Mouse (Mus musculus): Measurements from ENCODE around the gene Cdc25a. TPM values are rescaled to one million over a fixed set of nuclear protein-coding genes. Genes with fewer than 3 reads are reported as not detected.

The Cdc25a gene
- polyA plus RNA-seq, 1 experiment, result 4.0 TPM

DNA sequence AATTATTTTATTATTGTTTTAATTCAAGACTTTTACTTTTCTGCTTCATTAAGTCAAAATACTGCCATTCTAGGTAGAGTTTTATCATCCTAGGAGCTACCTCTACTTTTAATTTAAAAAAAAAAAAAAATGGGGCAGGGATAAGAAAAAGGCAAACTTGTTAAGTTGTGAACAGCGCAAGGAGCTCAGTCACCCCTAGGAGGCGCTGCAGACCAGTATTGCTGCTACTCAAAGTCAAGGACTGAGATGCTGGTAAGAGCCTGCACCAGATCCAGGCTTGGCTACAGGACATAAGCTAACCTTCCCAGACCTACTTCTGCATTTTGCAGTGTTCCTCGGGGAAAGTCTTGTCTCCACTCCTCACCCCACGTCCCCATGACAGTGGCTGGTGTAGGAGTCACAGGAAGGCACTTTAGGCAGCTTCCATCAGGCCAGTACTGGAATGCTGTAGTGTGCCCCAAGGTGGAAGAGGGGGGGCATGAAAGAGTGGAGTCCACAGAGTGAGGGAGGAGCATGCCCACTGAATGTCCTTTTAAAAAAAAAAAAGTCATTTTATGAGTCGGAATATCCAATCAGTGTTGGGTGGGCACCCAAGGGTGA, 17.4 kb downstream of the Cdc25a start:
- 67% methylated on average over 5 of the region's 5 CpGs for WGBS
- TF ChIP-seq CTCF (IDR thresholded peaks at IDR 0.05; ENCODE audit: extremely low read depth, insufficient read depth, insufficient read length, insufficient replicate concordance), result peak; percentile 75; the same call in 1 of the 2 replicates
- TF ChIP-seq POLR2A (IDR thresholded peaks at IDR 0.05; ENCODE audit: low read depth, low read length), result no peak
- peak; percentile 41 to 66 for DNase-seq (ENCODE audit: low read depth in 1 of 2, low spot score in 2 of 2)

DNA sequence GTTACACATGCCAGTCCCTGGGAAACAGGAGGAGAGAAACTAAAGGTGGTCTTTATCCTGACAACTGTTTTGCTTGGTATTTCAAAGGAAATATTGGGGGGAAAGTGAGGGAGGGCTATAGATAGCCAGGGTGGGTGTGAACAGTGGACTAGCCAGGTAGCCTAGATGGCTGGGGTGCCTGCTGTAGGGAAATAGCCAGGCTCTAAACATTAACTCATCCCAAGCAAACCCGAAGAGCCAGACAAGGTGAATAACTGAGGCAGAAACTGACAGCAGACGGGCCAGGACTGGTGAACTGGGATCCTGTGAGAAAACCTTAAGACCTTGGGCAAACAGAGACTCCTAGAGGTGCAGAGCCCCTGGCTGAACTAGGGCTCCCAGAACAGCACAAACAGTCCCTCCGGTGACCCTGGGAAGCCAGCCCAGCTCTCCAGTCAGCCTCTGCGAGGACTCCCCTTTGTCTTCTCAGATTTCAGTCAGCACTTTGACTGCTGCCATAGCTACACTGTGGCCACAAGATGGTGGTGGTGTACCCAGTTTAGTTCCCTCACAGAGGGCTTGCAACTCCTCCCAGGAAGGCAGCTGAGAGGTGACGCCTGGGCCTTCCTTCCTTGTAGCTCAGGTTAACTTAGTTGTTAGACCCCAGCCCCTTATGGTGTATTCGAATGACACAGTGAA, 19.2 kb downstream of the Cdc25a start:
- no peak overlapping the region for H3K27ac ChIP-seq (ENCODE audit: insufficient read depth, low read length)
- H3K36me3 ChIP-seq (ENCODE audit: control insufficient read depth, insufficient read depth, low read length), result peaks cover 22% of the 10 kb centered on the region
- H3K4me3 ChIP-seq (ENCODE audit: extremely low read depth, insufficient read depth, insufficient read length), result no peak overlapping the region
- peak in 1 of 2 experiments; percentile 47 for DNase-seq (ENCODE audit: low read depth in 1 of 2, low spot score in 2 of 2)
- peak; percentile 61; the same call in 1 of the 2 replicates for TF ChIP-seq CTCF (IDR thresholded peaks at IDR 0.05; ENCODE audit: extremely low read depth, insufficient read depth, insufficient read length, insufficient replicate concordance)
- TF ChIP-seq POLR2A (IDR thresholded peaks at IDR 0.05; ENCODE audit: low read depth, low read length), result no peak
- H3K27me3 ChIP-seq (ENCODE audit: control insufficient read depth, insufficient read depth, low read length), result no peaks in the 10 kb centered on the region
- no peaks in the 10 kb centered on the region for H3K4me1 ChIP-seq (ENCODE audit: control insufficient read depth, insufficient read depth, insufficient read length)
- 56% methylated on average over 6 of the region's 6 CpGs for WGBS

More for the DNA sequence above, 17.4 kb downstream of the Cdc25a start:
- Histone ChIP-seq H3K27me3 (ENCODE audit: control insufficient read depth, insufficient read depth, low read length) (no peaks in the 10 kb centered on the region), H3K4me1 (ENCODE audit: control insufficient read depth, insufficient read depth, insufficient read length) (no peaks in the 10 kb centered on the region), H3K27ac (ENCODE audit: insufficient read depth, low read length) (no peak overlapping the region), H3K36me3 (ENCODE audit: control insufficient read depth, insufficient read depth, low read length) (peaks cover 34% of the 10 kb centered on the region), H3K4me3 (ENCODE audit: extremely low read depth, insufficient read depth, insufficient read length) (no peak overlapping the region)

DNA sequence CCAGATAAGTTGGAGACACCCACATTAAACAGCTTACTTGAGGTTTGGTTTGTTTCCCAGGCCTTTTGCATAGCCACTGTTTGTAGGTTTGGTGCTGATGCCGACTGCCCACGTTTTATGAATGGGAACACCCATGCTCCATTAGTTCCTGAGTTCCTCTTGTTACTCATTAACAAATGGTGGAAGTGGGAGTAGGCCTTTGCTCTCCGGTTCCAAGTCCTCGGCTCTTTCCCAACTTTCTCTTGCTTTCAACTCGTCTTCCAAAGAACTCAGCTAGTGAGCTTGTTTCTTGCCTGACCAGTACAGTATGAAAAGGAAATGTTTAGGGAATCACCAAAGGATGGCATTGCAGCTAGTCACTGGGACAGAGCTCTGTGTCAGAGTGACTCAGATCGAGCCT, 20.2 kb downstream of the Cdc25a start:
- H3K36me3 ChIP-seq (ENCODE audit: control insufficient read depth, insufficient read depth, low read length), result peaks cover 13% of the 10 kb centered on the region
- no peaks in the 10 kb centered on the region for H3K4me1 ChIP-seq (ENCODE audit: control insufficient read depth, insufficient read depth, insufficient read length)
- no peaks in the 10 kb centered on the region for H3K27me3 ChIP-seq (ENCODE audit: control insufficient read depth, insufficient read depth, low read length)
- 90% methylated on average over 6 of the region's 6 CpGs for WGBS
- no peak overlapping the region for H3K27ac ChIP-seq (ENCODE audit: insufficient read depth, low read length)
- TF ChIP-seq CTCF (IDR thresholded peaks at IDR 0.05; ENCODE audit: extremely low read depth, insufficient read depth, insufficient read length, insufficient replicate concordance) (no peak), POLR2A (IDR thresholded peaks at IDR 0.05; ENCODE audit: low read depth, low read length) (no peak)
- no peak for DNase-seq (ENCODE audit: low read depth in 1 of 2, low spot score in 2 of 2)
- H3K4me3 ChIP-seq (ENCODE audit: extremely low read depth, insufficient read depth, insufficient read length), result no peak overlapping the region

DNA sequence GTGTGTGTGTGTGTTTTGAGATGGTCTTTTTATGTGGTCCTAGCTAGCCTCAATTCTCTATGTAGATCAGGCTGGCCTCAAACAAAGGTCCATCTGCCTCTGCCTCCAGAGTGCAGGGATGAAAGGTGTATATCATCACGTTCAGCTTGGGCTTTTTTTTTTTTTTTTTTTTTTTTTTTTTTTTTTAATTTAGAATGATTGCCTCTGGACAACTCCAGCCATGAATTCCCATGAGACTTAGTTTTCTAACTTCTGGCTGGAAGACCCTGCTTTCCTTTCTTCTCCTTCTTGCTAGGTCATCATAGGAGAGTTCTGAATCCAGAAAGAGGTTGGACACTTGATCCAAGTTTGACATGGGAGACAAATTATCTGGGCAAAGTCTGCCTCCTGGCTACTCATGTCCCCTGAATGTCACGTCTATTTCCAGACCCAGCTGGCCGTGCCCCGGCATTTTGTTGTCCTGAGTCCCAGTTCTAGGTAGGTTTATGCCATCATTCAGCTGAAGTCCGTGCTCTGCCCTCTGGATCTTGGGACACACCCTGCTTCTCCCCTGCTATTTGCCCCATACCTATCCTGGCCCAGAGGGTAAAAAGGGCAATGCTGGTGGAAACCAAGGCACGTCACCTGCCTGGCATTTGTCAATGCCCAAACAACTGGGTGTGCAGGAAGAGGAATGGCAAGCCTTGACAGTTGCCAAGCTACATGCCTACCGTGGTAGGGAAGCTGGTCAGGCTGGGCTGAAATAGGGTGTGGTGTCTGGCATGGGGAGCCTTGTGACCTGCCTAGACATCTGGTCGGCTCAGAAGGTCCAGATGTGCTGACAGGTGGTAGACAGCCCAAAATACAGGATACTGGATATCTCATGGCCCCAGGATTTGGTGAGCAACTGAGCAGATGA, 21.1 kb downstream of the Cdc25a start:
- TF ChIP-seq CTCF (IDR thresholded peaks at IDR 0.05; ENCODE audit: extremely low read depth, insufficient read depth, insufficient read length, insufficient replicate concordance) (no peak), POLR2A (IDR thresholded peaks at IDR 0.05; ENCODE audit: low read depth, low read length) (no peak)
- WGBS, result 93% methylated on average over 8 of the region's 8 CpGs
- Histone ChIP-seq H3K4me3 (ENCODE audit: extremely low read depth, insufficient read depth, insufficient read length) (no peak overlapping the region), H3K27me3 (ENCODE audit: control insufficient read depth, insufficient read depth, low read length) (no peaks in the 10 kb centered on the region), H3K36me3 (ENCODE audit: control insufficient read depth, insufficient read depth, low read length) (peaks cover 8% of the 10 kb centered on the region), H3K27ac (ENCODE audit: insufficient read depth, low read length) (no peak overlapping the region), H3K4me1 (ENCODE audit: control insufficient read depth, insufficient read depth, insufficient read length) (no peaks in the 10 kb centered on the region)
- no peak for DNase-seq (ENCODE audit: low read depth in 1 of 2, low spot score in 2 of 2)

DNA sequence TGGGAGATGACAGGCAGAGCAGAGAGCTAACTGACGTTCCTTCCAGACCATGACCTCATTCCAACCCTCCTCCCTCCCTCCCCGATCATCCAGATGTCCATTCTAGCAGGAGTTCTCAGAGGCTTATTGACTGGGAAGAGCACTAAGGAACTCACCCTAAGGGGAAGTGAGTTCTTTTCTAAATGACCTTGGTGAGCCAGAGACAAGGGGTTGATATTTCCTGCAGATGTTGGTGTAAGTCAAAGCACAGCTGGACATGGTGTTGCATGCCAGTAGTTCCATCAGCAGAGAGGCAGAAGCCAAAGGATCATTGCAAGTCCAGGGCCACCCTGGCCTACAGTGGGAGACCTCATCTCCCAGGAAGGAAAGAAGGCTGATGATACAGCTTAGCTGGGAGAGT, 22.6 kb downstream of the Cdc25a start:
- WGBS, result 78% methylated on average over 2 of the region's 2 CpGs
- no peak overlapping the region for H3K27ac ChIP-seq (ENCODE audit: insufficient read depth, low read length)
- no peaks in the 10 kb centered on the region for H3K36me3 ChIP-seq (ENCODE audit: control insufficient read depth, insufficient read depth, low read length)
- no peak for TF ChIP-seq POLR2A (IDR thresholded peaks at IDR 0.05; ENCODE audit: low read depth, low read length)
- no peak for TF ChIP-seq CTCF (IDR thresholded peaks at IDR 0.05; ENCODE audit: extremely low read depth, insufficient read depth, insufficient read length, insufficient replicate concordance)
- H3K4me1 ChIP-seq (ENCODE audit: control insufficient read depth, insufficient read depth, insufficient read length), result no peaks in the 10 kb centered on the region
- H3K27me3 ChIP-seq (ENCODE audit: control insufficient read depth, insufficient read depth, low read length), result no peaks in the 10 kb centered on the region
- DNase-seq (ENCODE audit: low read depth in 1 of 2, low spot score in 2 of 2), result no peak
- no peak overlapping the region for H3K4me3 ChIP-seq (ENCODE audit: extremely low read depth, insufficient read depth, insufficient read length)

DNA sequence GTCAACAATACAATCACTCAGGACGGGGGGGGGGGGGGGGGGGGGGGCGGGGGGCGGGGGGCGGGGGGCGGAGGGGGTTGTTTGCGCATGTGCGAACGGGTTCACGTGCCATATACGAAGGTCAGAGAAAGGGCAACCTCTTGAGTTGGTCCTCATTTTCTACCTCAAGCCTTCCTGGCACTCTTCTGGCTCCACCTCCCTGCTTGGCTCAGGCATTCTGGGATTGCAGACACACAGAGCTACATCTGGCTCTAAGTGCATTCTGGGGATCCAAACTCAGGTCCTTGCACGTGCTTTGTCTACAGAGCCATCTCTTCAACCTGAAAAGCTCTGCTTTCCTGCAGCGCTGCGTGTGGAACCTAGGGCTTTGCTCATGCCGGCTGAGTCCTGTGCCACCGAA, 24.0 kb downstream of the Cdc25a start:
- H3K27me3 ChIP-seq (ENCODE audit: control insufficient read depth, insufficient read depth, low read length), result no peaks in the 10 kb centered on the region
- no peak for DNase-seq (ENCODE audit: low read depth in 1 of 2, low spot score in 2 of 2)
- H3K27ac ChIP-seq (ENCODE audit: insufficient read depth, low read length), result no peak overlapping the region
- TF ChIP-seq POLR2A (IDR thresholded peaks at IDR 0.05; ENCODE audit: low read depth, low read length), result no peak
- no peak for TF ChIP-seq CTCF (IDR thresholded peaks at IDR 0.05; ENCODE audit: extremely low read depth, insufficient read depth, insufficient read length, insufficient replicate concordance)
- 65% methylated on average over 15 of the region's 15 CpGs for WGBS
- no peaks in the 10 kb centered on the region for H3K4me1 ChIP-seq (ENCODE audit: control insufficient read depth, insufficient read depth, insufficient read length)
- H3K36me3 ChIP-seq (ENCODE audit: control insufficient read depth, insufficient read depth, low read length), result no peaks in the 10 kb centered on the region
- H3K4me3 ChIP-seq (ENCODE audit: extremely low read depth, insufficient read depth, insufficient read length), result no peak overlapping the region

Measured in spleen, adult 2 months (tissue).